ENCODE assay signal across 34 mouse cellular contexts in the genomic region with DNA sequence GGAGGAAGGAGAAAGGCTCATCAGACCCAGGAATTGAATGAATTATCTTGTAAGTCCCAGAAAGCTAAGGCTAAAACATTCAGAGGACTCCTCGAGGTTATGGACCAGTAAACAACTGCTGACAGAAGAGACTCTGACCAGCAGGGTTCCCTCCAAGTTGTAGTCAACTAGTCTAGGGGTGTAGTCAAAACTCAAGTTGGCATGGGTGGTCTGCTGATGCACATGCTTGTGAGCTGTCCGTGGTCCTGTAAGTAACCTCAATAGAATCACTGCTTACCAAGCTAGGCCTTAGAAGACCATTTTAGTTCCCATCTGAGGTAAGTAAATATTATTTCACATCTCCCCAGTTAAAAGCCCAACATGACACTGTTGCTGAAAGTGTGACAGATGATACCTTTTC. TPM values are rescaled to one million over a fixed set of nuclear protein-coding genes. Genes with fewer than 3 reads are reported as not detected.
DNase-seq lines count a peak whose midpoint lies in the region; ATAC-seq lines count a peak whose summit lies in the region.
"Had no signal": no experiment of that assay in that cellular context is flagged by ENCODE, and none has a peak within 500 bp of the region (broad histone marks: within the 10 kb centered on the region; RNA-seq: fewer than 3 reads in every experiment).

No protein-coding gene starts in this region.

- no peak overlapping the region for H3K4me2 ChIP-seq in embryonic facial prominence, embryonic 11.5 days (ENCODE audit: low read depth, low read length)
- H3K4me2 ChIP-seq: embryonic facial prominence, embryonic 12.5 days; forebrain, embryonic 12.5 days; hindbrain, embryonic 13.5 days; limb, embryonic 13.5 days; liver, embryonic 12.5 days; midbrain, embryonic 11.5 days; neural tube, embryonic 12.5 days had no signal

- DNase-seq in embryonic facial prominence, embryonic 11.5 days (ENCODE audit: low spot score), result peak; percentile 20
- DNase-seq in embryonic facial prominence, embryonic 10.5 days (ENCODE audit: low spot score), result no peak
- DNase-seq in 416B (ENCODE audit: low read depth) (peak; percentile 33), NIH3T3 (ENCODE audit: low read depth) (peak; percentile 16)
- peak; percentile 29 for DNase-seq in embryo, embryonic 11 days
- DNase-seq in forebrain, embryonic 10.5 days (ENCODE audit: extremely low spot score, low spot score), result no peak
- DNase-seq: adrenal gland, postnatal 25 days; cerebellum, adult 2 months; cerebellum, postnatal 36 days; forebrain, postnatal 0 days; gastrocnemius, postnatal 14 days; heart, postnatal 36 days; kidney, adult 2 months; liver, postnatal 0 days; lung, postnatal 14 days; right cerebral cortex, postnatal 4 days; thymus, adult 18-20 months; thymus, postnatal 36 days had no signal

- no peak for ATAC-seq in embryonic facial prominence, embryonic 11.5 days (replicated peaks; ENCODE audit: insufficient number of reproducible peaks, low FRiP score, low TSS enrichment, low read depth)
- ATAC-seq in CD4-positive, CD25-positive, alpha-beta regulatory T cell, adult 4 months, result no peak
- ATAC-seq in erythroblast, adult 5-6 weeks (replicated peaks; ENCODE audit: low FRiP score, poor library complexity, severe bottlenecking), result no peak
- ATAC-seq: forebrain, postnatal 0 days; liver, embryonic 12.5 days; liver, postnatal 0 days; midbrain, embryonic 16.5 days; Patski had no signal

- WGBS in embryonic facial prominence, embryonic 11.5 days, result 82% methylated on average over 2 of the region's 2 CpGs
- WGBS in embryonic facial prominence, embryonic 10.5 days, result 79% methylated on average over 2 of the region's 2 CpGs
- WGBS in forebrain, embryonic 10.5 days, result 76% methylated on average over 2 of the region's 2 CpGs

- no peaks in the 10 kb centered on the region for H3K36me3 ChIP-seq in embryonic facial prominence, embryonic 11.5 days (replicated peaks; ENCODE audit: control insufficient read depth, insufficient read depth, low read depth, low read length)
- peaks cover 24% of the 10 kb centered on the region for H3K36me3 ChIP-seq in embryonic facial prominence, embryonic 10.5 days (replicated peaks)
- H3K36me3 ChIP-seq in forebrain, embryonic 10.5 days (replicated peaks), result peaks cover 27% of the 10 kb centered on the region

- no peaks in the 10 kb centered on the region for H3K4me1 ChIP-seq in embryonic facial prominence, embryonic 11.5 days (ENCODE audit: control insufficient read depth, insufficient read depth, low read length)
- no peaks in the 10 kb centered on the region for H3K4me1 ChIP-seq in embryonic facial prominence, embryonic 10.5 days
- H3K4me1 ChIP-seq in forebrain, embryonic 10.5 days, result no peaks in the 10 kb centered on the region
- H3K4me1 ChIP-seq: embryonic facial prominence, embryonic 12.5 days; forebrain, embryonic 12.5 days; heart, embryonic 10.5 days; hindbrain, embryonic 13.5 days; limb, embryonic 13.5 days; neural tube, embryonic 12.5 days had no signal

- H3K9ac ChIP-seq in embryonic facial prominence, embryonic 11.5 days (replicated peaks; ENCODE audit: low read length), result no peak overlapping the region
- H3K9ac ChIP-seq: embryonic facial prominence, embryonic 12.5 days; forebrain, embryonic 12.5 days; forebrain, postnatal 0 days; hindbrain, embryonic 13.5 days; limb, embryonic 13.5 days; liver, embryonic 12.5 days; liver, postnatal 0 days; neural tube, embryonic 12.5 days had no signal

- H3K9me3 ChIP-seq in embryonic facial prominence, embryonic 11.5 days (replicated peaks; ENCODE audit: control insufficient read depth, low read length), result no peaks in the 10 kb centered on the region
- no peaks in the 10 kb centered on the region for H3K9me3 ChIP-seq in embryonic facial prominence, embryonic 10.5 days
- no peaks in the 10 kb centered on the region for H3K9me3 ChIP-seq in forebrain, embryonic 10.5 days
- H3K9me3 ChIP-seq: embryonic facial prominence, embryonic 12.5 days; forebrain, embryonic 12.5 days; heart, embryonic 10.5 days; hindbrain, embryonic 13.5 days; limb, embryonic 13.5 days; liver, embryonic 12.5 days; neural tube, embryonic 12.5 days had no signal

- H3K4me3 ChIP-seq in embryonic facial prominence, embryonic 11.5 days (ENCODE audit: low read depth, low read length), result no peak overlapping the region
- no peak overlapping the region for H3K4me3 ChIP-seq in embryonic facial prominence, embryonic 10.5 days
- no peak overlapping the region for H3K4me3 ChIP-seq in forebrain, embryonic 10.5 days
- H3K4me3 ChIP-seq: embryonic facial prominence, embryonic 12.5 days; erythroblast, embryonic 14.5 days; forebrain, embryonic 12.5 days; heart, embryonic 10.5 days; hindbrain, embryonic 13.5 days; limb, embryonic 13.5 days; liver, embryonic 12.5 days; neural tube, embryonic 12.5 days had no signal

- no peaks in the 10 kb centered on the region for H3K27me3 ChIP-seq in embryonic facial prominence, embryonic 11.5 days (ENCODE audit: control insufficient read depth, insufficient read depth, low read length)
- H3K27me3 ChIP-seq in embryonic facial prominence, embryonic 10.5 days (replicated peaks; ENCODE audit: low read depth, poor library complexity, severe bottlenecking), result no peaks in the 10 kb centered on the region
- H3K27me3 ChIP-seq in forebrain, embryonic 10.5 days (ENCODE audit: poor library complexity, severe bottlenecking), result no peaks in the 10 kb centered on the region
- H3K27me3 ChIP-seq: embryonic facial prominence, embryonic 12.5 days; forebrain, embryonic 12.5 days; hindbrain, embryonic 13.5 days; limb, embryonic 13.5 days; liver, embryonic 12.5 days; neural tube, embryonic 12.5 days; Patski had no signal

- no peak overlapping the region for H3K27ac ChIP-seq in embryonic facial prominence, embryonic 11.5 days (replicated peaks; ENCODE audit: low read depth, low read length)
- H3K27ac ChIP-seq in embryonic facial prominence, embryonic 10.5 days (replicated peaks), result no peak overlapping the region
- H3K27ac ChIP-seq in forebrain, embryonic 10.5 days, result no peak overlapping the region
- H3K27ac ChIP-seq: embryonic facial prominence, embryonic 12.5 days; forebrain, embryonic 12.5 days; heart, embryonic 10.5 days; hindbrain, embryonic 13.5 days; limb, embryonic 13.5 days; liver, embryonic 12.5 days; neural tube, embryonic 12.5 days; stomach, postnatal 0 days had no signal

RNA-seq across cellular contexts. Expression of a gene that starts 8.5 kb away (rescaled TPM):
- 7.6 and 7.8 TPM in 2 replicates for polyA plus RNA-seq in embryonic facial prominence, embryonic 11.5 days (2014; fragmentation: Nextera tagmentation; extraction: Ambion mirVana)
- polyA plus RNA-seq in embryonic facial prominence, embryonic 10.5 days (2016; fragmentation: Nextera tagmentation; extraction: Ambion mirVana), result 5.6 and 6.3 TPM in 2 replicates
- polyA plus RNA-seq in CD4-positive, CD25-positive, alpha-beta regulatory T cell, adult 4 months (2017; shearing (Covaris generic)), result 1 to 10 TPM; 6.8 to 8.1 TPM
- total RNA-seq in erythroblast, adult 5-6 weeks (2015; ENCODE audit: low replicate concordance), result 5.2 and 7.1 TPM in 2 replicates
- total RNA-seq in erythroblast, adult 5-6 weeks (2017; ENCODE audit: low replicate concordance), result 3.2 and 3.7 TPM in 2 replicates
- 4.6 and 5.8 TPM in 2 replicates for polyA plus RNA-seq in forebrain, embryonic 10.5 days (2016; fragmentation: Nextera tagmentation; extraction: Ambion mirVana)

RNA-seq across cellular contexts. Expression of a gene that starts 30.7 kb away (rescaled TPM):
- polyA plus RNA-seq in embryonic facial prominence, embryonic 11.5 days (2014; fragmentation: Nextera tagmentation; extraction: Ambion mirVana), result 35.5 and 38.7 TPM in 2 replicates
- polyA plus RNA-seq in embryonic facial prominence, embryonic 10.5 days (2016; fragmentation: Nextera tagmentation; extraction: Ambion mirVana), result 33.1 and 33.7 TPM in 2 replicates
- polyA plus RNA-seq in CD4-positive, CD25-positive, alpha-beta regulatory T cell, adult 4 months (2017; shearing (Covaris generic)), result 10 to 100 TPM; 49.1 to 73.3 TPM
- 10.7 and 15.6 TPM in 2 replicates for total RNA-seq in erythroblast, adult 5-6 weeks (2015; ENCODE audit: low replicate concordance)
- total RNA-seq in erythroblast, adult 5-6 weeks (2017; ENCODE audit: low replicate concordance), result 23.1 and 30.1 TPM in 2 replicates
- 31.6 and 33.6 TPM in 2 replicates for polyA plus RNA-seq in forebrain, embryonic 10.5 days (2016; fragmentation: Nextera tagmentation; extraction: Ambion mirVana)

RNA-seq across cellular contexts. Expression of a gene that starts 33.5 kb away (rescaled TPM):
- not detected in 2 replicates for polyA plus RNA-seq in embryonic facial prominence, embryonic 11.5 days (2014; fragmentation: Nextera tagmentation; extraction: Ambion mirVana)
- polyA plus RNA-seq in embryonic facial prominence, embryonic 10.5 days (2016; fragmentation: Nextera tagmentation; extraction: Ambion mirVana), result 1.2 TPM in 1 of 2 replicates, not detected in the other
- 1 to 10 TPM; 2.1 to 3.2 TPM for polyA plus RNA-seq in CD4-positive, CD25-positive, alpha-beta regulatory T cell, adult 4 months (2017; shearing (Covaris generic))
- total RNA-seq in erythroblast, adult 5-6 weeks (2015; ENCODE audit: low replicate concordance), result not detected in 2 replicates
- total RNA-seq in erythroblast, adult 5-6 weeks (2017; ENCODE audit: low replicate concordance), result 2.9 TPM in 1 of 2 replicates, not detected in the other
- 0.21 and 0.82 TPM in 2 replicates for polyA plus RNA-seq in forebrain, embryonic 10.5 days (2016; fragmentation: Nextera tagmentation; extraction: Ambion mirVana)
- total RNA-seq: ES-E14 had no signal
- polyA plus RNA-seq: embryonic facial prominence, embryonic 12.5 days; erythroblast, embryonic 14.5 days; heart, embryonic 16.5 days; liver, embryonic 12.5 days had no signal

RNA-seq across cellular contexts. Expression of a gene that starts 49.7 kb away (rescaled TPM):
- 35.0 and 35.9 TPM in 2 replicates for polyA plus RNA-seq in embryonic facial prominence, embryonic 11.5 days (2014; fragmentation: Nextera tagmentation; extraction: Ambion mirVana)
- polyA plus RNA-seq in embryonic facial prominence, embryonic 10.5 days (2016; fragmentation: Nextera tagmentation; extraction: Ambion mirVana), result 59.8 and 65.8 TPM in 2 replicates
- polyA plus RNA-seq in CD4-positive, CD25-positive, alpha-beta regulatory T cell, adult 4 months (2017; shearing (Covaris generic)), result 10 to 100 TPM; 20.4 to 28.0 TPM
- 9.2 and 9.4 TPM in 2 replicates for total RNA-seq in erythroblast, adult 5-6 weeks (2015; ENCODE audit: low replicate concordance)
- 3.7 and 3.9 TPM in 2 replicates for total RNA-seq in erythroblast, adult 5-6 weeks (2017; ENCODE audit: low replicate concordance)
- 59.0 and 63.1 TPM in 2 replicates for polyA plus RNA-seq in forebrain, embryonic 10.5 days (2016; fragmentation: Nextera tagmentation; extraction: Ambion mirVana)

RNA-seq across cellular contexts. Expression of a gene that starts 49.7 kb away (rescaled TPM):
- polyA plus RNA-seq in embryonic facial prominence, embryonic 11.5 days (2014; fragmentation: Nextera tagmentation; extraction: Ambion mirVana), result 36.7 and 38.9 TPM in 2 replicates
- 33.3 and 34.7 TPM in 2 replicates for polyA plus RNA-seq in embryonic facial prominence, embryonic 10.5 days (2016; fragmentation: Nextera tagmentation; extraction: Ambion mirVana)
- polyA plus RNA-seq in CD4-positive, CD25-positive, alpha-beta regulatory T cell, adult 4 months (2017; shearing (Covaris generic)), result 10 to 100 TPM; 16.4 to 23.9 TPM
- 13.1 and 14.0 TPM in 2 replicates for total RNA-seq in erythroblast, adult 5-6 weeks (2015; ENCODE audit: low replicate concordance)
- 21.1 and 28.6 TPM in 2 replicates for total RNA-seq in erythroblast, adult 5-6 weeks (2017; ENCODE audit: low replicate concordance)
- 33.0 and 34.8 TPM in 2 replicates for polyA plus RNA-seq in forebrain, embryonic 10.5 days (2016; fragmentation: Nextera tagmentation; extraction: Ambion mirVana)

Comparison
In these comparisons a context has a peak if more than half of its experiments do, and no peak if none do; other contexts are left out.
1. DNase-seq: peak in embryonic facial prominence, embryonic 11.5 days (single experiment), 416B (single experiment), NIH3T3 (single experiment) and embryo, embryonic 11 days (single experiment); none in embryonic facial prominence, embryonic 10.5 days (single experiment) and forebrain, embryonic 10.5 days (single experiment).